Mouse (Mus musculus) layer of hippocampus, adult 18-20 months (tissue): ENCODE results near the gene Tekt4. TPM values are rescaled to one million over a fixed set of nuclear protein-coding genes. Genes with fewer than 3 reads are reported as not detected.

Source experiments
- DNase-seq, 2 experiments: peaks; one replicate each; pipeline ENCODE4 v3.0.0; 2022; ENCODE audit warnings: low spot score in 2 of 2
- total RNA-seq, 2 experiments: library from RNA; stranded (reverse); gene quantifications; 2 replicates each; pipeline ENCODE4 v1.2.3; 2021

Tekt4 gene
- total RNA-seq, 2 experiments from 2014 or later = 2.1 TPM

- peak in 1 of 2 experiments; percentile 52 for DNase-seq
These were observed 21.8 kb upstream of the Tekt4 start for GRCm38 (mm10) chr17:25432433-25433181.

GRCm38 (mm10) chr17:25433223-25433616, 21.2 kb upstream of the Tekt4 start:
- no peak for DNase-seq

- peak; percentile 65 to 81 for DNase-seq
These were observed 20.5 kb upstream of the Tekt4 start, which contains the start of gene Cacna1h for GRCm38 (mm10) chr17:25433617-25434606. Gene Cacna1h, minus strand, starts transcription at chr17:25433783.

GRCm38 (mm10) chr17:25441417-25441816, 13.0 kb upstream of the Tekt4 start:
- DNase-seq = no peak

GRCm38 (mm10) chr17:25442889-25443288, 11.5 kb upstream of the Tekt4 start:
- no peak for DNase-seq

- no peak for DNase-seq
These were observed 9.3 kb upstream of the Tekt4 start for GRCm38 (mm10) chr17:25445074-25445473.

- DNase-seq = no peak
These were observed 8.6 kb upstream of the Tekt4 start for GRCm38 (mm10) chr17:25445841-25446240.

GRCm38 (mm10) chr17:25447865-25448264, 6.5 kb upstream of the Tekt4 start:
- no peak for DNase-seq

GRCm38 (mm10) chr17:25450329-25450728, 4.1 kb upstream of the Tekt4 start:
- DNase-seq = no peak

GRCm38 (mm10) chr17:25452246-25452965, 2.0 kb upstream of the Tekt4 start:
- DNase-seq = no peak

- peak; percentile 75 to 85 for DNase-seq
These were observed 2.1 kb downstream of the Tekt4 start for GRCm38 (mm10) chr17:25456540-25456939.

GRCm38 (mm10) chr17:25462236-25462875, 7.9 kb downstream of the Tekt4 start:
- no peak for DNase-seq

GRCm38 (mm10) chr17:25463326-25463945, 9.0 kb downstream of the Tekt4 start:
- no peak for DNase-seq

- no peak for DNase-seq
These were observed 9.7 kb downstream of the Tekt4 start for GRCm38 (mm10) chr17:25464091-25464490.

- no peak for DNase-seq
These were observed 11.8 kb downstream of the Tekt4 start for GRCm38 (mm10) chr17:25466257-25466656.

- DNase-seq = no peak
These were observed 13.4 kb downstream of the Tekt4 start for GRCm38 (mm10) chr17:25467781-25468180.

- DNase-seq = no peak
These were observed 13.9 kb downstream of the Tekt4 start for GRCm38 (mm10) chr17:25468301-25468700.

GRCm38 (mm10) chr17:25469798-25470197, 15.4 kb downstream of the Tekt4 start:
- peak; percentile 47 to 87 for DNase-seq

GRCm38 (mm10) chr17:25471418-25471817, 17.0 kb downstream of the Tekt4 start:
- peak in 1 of 2 experiments; percentile 57 for DNase-seq

GRCm38 (mm10) chr17:25472044-25472443, 17.6 kb downstream of the Tekt4 start:
- no peak for DNase-seq
